In genomic region chr4:62726282-62726937, GRCm38 (mm10) we compare ENCODE assay signal across 26 mouse cellular contexts.
A peak's percentile ranks its signal among the peaks of the same experiment; 100 is the strongest.
DNase-seq lines count a peak whose midpoint lies in the region; ATAC-seq and TF ChIP-seq lines count a peak whose summit lies in the region.
"Had no signal": no experiment of that assay in that cellular context is flagged by ENCODE, and none has a peak within 500 bp of the region (broad histone marks: within the 10 kb centered on the region; RNA-seq: fewer than 3 reads in every experiment).

No protein-coding gene starts in this region.

- TF ChIP-seq CTCF in midbrain, postnatal 0 days (IDR thresholded peaks at IDR 0.05): no peak

- H3K9me3 ChIP-seq in forebrain, embryonic 15.5 days: no peaks in the 10 kb centered on the region
- no peaks in the 10 kb centered on the region for H3K9me3 ChIP-seq in forebrain, embryonic 11.5 days (ENCODE audit: control insufficient read depth, low read length)
- H3K9me3 ChIP-seq in midbrain, postnatal 0 days (ENCODE audit: low read length): no peaks in the 10 kb centered on the region
- H3K9me3 ChIP-seq in midbrain, embryonic 15.5 days: no peaks in the 10 kb centered on the region
- H3K9me3 ChIP-seq in embryonic facial prominence, embryonic 14.5 days (ENCODE audit: control insufficient read depth, low read length): peaks cover 10% of the 10 kb centered on the region; the same call in 1 of the 2 replicates
- no peaks in the 10 kb centered on the region for H3K9me3 ChIP-seq in neural tube, embryonic 14.5 days (ENCODE audit: control insufficient read depth, low read length)
- H3K9me3 ChIP-seq: heart, embryonic 15.5 days; limb, embryonic 15.5 days had no signal

- no peaks in the 10 kb centered on the region for H3K27me3 ChIP-seq in forebrain, embryonic 15.5 days
- no peaks in the 10 kb centered on the region for H3K27me3 ChIP-seq in forebrain, embryonic 11.5 days (ENCODE audit: control insufficient read depth, insufficient read depth, low read length)
- no peaks in the 10 kb centered on the region for H3K27me3 ChIP-seq in midbrain, postnatal 0 days (ENCODE audit: insufficient read depth, low read length)
- no peaks in the 10 kb centered on the region for H3K27me3 ChIP-seq in midbrain, embryonic 15.5 days (replicated peaks)
- no peaks in the 10 kb centered on the region for H3K27me3 ChIP-seq in embryonic facial prominence, embryonic 14.5 days (replicated peaks; ENCODE audit: control insufficient read depth, insufficient read depth, low read length)
- no peaks in the 10 kb centered on the region for H3K27me3 ChIP-seq in neural tube, embryonic 14.5 days (ENCODE audit: control insufficient read depth, insufficient read depth, low read length)
- H3K27me3 ChIP-seq: heart, embryonic 15.5 days; limb, embryonic 15.5 days; neural tube, embryonic 12.5 days had no signal

- 77% methylated on average over 5 of the region's 5 CpGs for WGBS in forebrain, embryonic 15.5 days
- 91% methylated on average over 5 of the region's 5 CpGs for WGBS in forebrain, embryonic 11.5 days
- 84% methylated on average over 5 of the region's 5 CpGs for WGBS in midbrain, postnatal 0 days
- WGBS in midbrain, embryonic 15.5 days: 84% methylated on average over 5 of the region's 5 CpGs
- 72% methylated on average over 5 of the region's 5 CpGs for WGBS in embryonic facial prominence, embryonic 14.5 days
- WGBS in neural tube, embryonic 14.5 days: 68% methylated on average over 5 of the region's 5 CpGs

- no peaks in the 10 kb centered on the region for H3K4me1 ChIP-seq in forebrain, embryonic 15.5 days
- H3K4me1 ChIP-seq in forebrain, embryonic 11.5 days (replicated peaks; ENCODE audit: control insufficient read depth, insufficient read depth, low read length): peaks cover 5% of the 10 kb centered on the region; the same call in 1 of the 2 replicates
- no peaks in the 10 kb centered on the region for H3K4me1 ChIP-seq in midbrain, postnatal 0 days (ENCODE audit: insufficient read depth, low read length)
- H3K4me1 ChIP-seq in midbrain, embryonic 15.5 days: no peaks in the 10 kb centered on the region
- peaks cover 19% of the 10 kb centered on the region for H3K4me1 ChIP-seq in embryonic facial prominence, embryonic 14.5 days (ENCODE audit: control insufficient read depth, insufficient read depth, low read length)
- no peaks in the 10 kb centered on the region for H3K4me1 ChIP-seq in neural tube, embryonic 14.5 days (ENCODE audit: control insufficient read depth, insufficient read depth, low read length)

- DNase-seq in forebrain, embryonic 11.5 days (ENCODE audit: low spot score): no peak
- DNase-seq in midbrain, postnatal 0 days (ENCODE audit: low spot score): peak; percentile 5
- DNase-seq in embryonic facial prominence, embryonic 14.5 days (ENCODE audit: low spot score): peak; percentile 49
- no peak for DNase-seq in left cerebral cortex, adult 18-20 months (ENCODE audit: low spot score in 2 of 2)
- DNase-seq in cerebellum, adult 9-11 months: no peak
- DNase-seq: adrenal gland, adult 2 months; cerebellum, adult 2 months; cerebellum, postnatal 36 days; embryo, embryonic 11 days; heart, postnatal 36 days; kidney, adult 2 months; layer of hippocampus, adult 9-11 months; left cerebral cortex, postnatal 4 days; lung, postnatal 10 days; thymus, adult 18-20 months; thymus, postnatal 36 days had no signal

- 0 out of 2 replicates have a peak, but pooled peaks have one; percentile 42 for ATAC-seq in forebrain, embryonic 15.5 days (replicated peaks)
- ATAC-seq in forebrain, embryonic 11.5 days (replicated peaks; ENCODE audit: low FRiP score): no peak
- no peak for ATAC-seq in midbrain, postnatal 0 days (ENCODE audit: low FRiP score)
- no peak for ATAC-seq in midbrain, embryonic 15.5 days (replicated peaks)
- ATAC-seq in embryonic facial prominence, embryonic 14.5 days (ENCODE audit: low read depth): peak; percentile 70
- ATAC-seq in neural tube, embryonic 14.5 days (ENCODE audit: low read depth): peak; percentile 31; the same call in 1 of the 2 replicates

- no peak overlapping the region for H3K4me2 ChIP-seq in forebrain, embryonic 15.5 days (replicated peaks)
- no peak overlapping the region for H3K4me2 ChIP-seq in forebrain, embryonic 11.5 days (ENCODE audit: low read depth, low read length, severe bottlenecking)
- H3K4me2 ChIP-seq in midbrain, postnatal 0 days (ENCODE audit: low read depth, low read length, poor library complexity, severe bottlenecking): no peak overlapping the region
- no peak overlapping the region for H3K4me2 ChIP-seq in midbrain, embryonic 15.5 days
- H3K4me2 ChIP-seq in embryonic facial prominence, embryonic 14.5 days (ENCODE audit: low read depth, low read length): no peak overlapping the region
- H3K4me2 ChIP-seq in neural tube, embryonic 14.5 days (ENCODE audit: low read depth, low read length): no peak overlapping the region
- H3K4me2 ChIP-seq: heart, embryonic 15.5 days; limb, embryonic 15.5 days; midbrain, embryonic 11.5 days; neural tube, embryonic 12.5 days had no signal

- no peak overlapping the region for H3K4me3 ChIP-seq in forebrain, embryonic 15.5 days
- H3K4me3 ChIP-seq in forebrain, embryonic 11.5 days (ENCODE audit: low read depth, low read length): no peak overlapping the region
- H3K4me3 ChIP-seq in midbrain, postnatal 0 days (ENCODE audit: low read depth, low read length): no peak overlapping the region
- no peak overlapping the region for H3K4me3 ChIP-seq in midbrain, embryonic 15.5 days
- no peak overlapping the region for H3K4me3 ChIP-seq in embryonic facial prominence, embryonic 14.5 days (ENCODE audit: low read depth, low read length)
- H3K4me3 ChIP-seq in neural tube, embryonic 14.5 days (ENCODE audit: low read depth, low read length): no peak overlapping the region
- H3K4me3 ChIP-seq: heart, embryonic 15.5 days; left cerebral cortex, adult 2 months; limb, embryonic 15.5 days; neural tube, embryonic 12.5 days had no signal

- H3K36me3 ChIP-seq in forebrain, embryonic 15.5 days: no peaks in the 10 kb centered on the region
- no peaks in the 10 kb centered on the region for H3K36me3 ChIP-seq in forebrain, embryonic 11.5 days (ENCODE audit: control insufficient read depth, insufficient read depth, low read length)
- H3K36me3 ChIP-seq in midbrain, postnatal 0 days (ENCODE audit: insufficient read depth, low read length): no peaks in the 10 kb centered on the region
- H3K36me3 ChIP-seq in midbrain, embryonic 15.5 days (replicated peaks): no peaks in the 10 kb centered on the region
- no peaks in the 10 kb centered on the region for H3K36me3 ChIP-seq in embryonic facial prominence, embryonic 14.5 days (ENCODE audit: control insufficient read depth, insufficient read depth, low read length)
- H3K36me3 ChIP-seq in neural tube, embryonic 14.5 days (ENCODE audit: control insufficient read depth, insufficient read depth, low read length): no peaks in the 10 kb centered on the region
- H3K36me3 ChIP-seq: G1E; heart, embryonic 15.5 days; limb, embryonic 15.5 days; neural tube, embryonic 12.5 days had no signal

- no peak overlapping the region for H3K9ac ChIP-seq in forebrain, embryonic 15.5 days (replicated peaks)
- H3K9ac ChIP-seq in forebrain, embryonic 11.5 days (ENCODE audit: low read length): no peak overlapping the region
- no peak overlapping the region for H3K9ac ChIP-seq in midbrain, postnatal 0 days (replicated peaks; ENCODE audit: low read length, poor library complexity, severe bottlenecking)
- no peak overlapping the region for H3K9ac ChIP-seq in midbrain, embryonic 15.5 days
- H3K9ac ChIP-seq in embryonic facial prominence, embryonic 14.5 days (ENCODE audit: low read depth, low read length): no peak overlapping the region
- H3K9ac ChIP-seq in neural tube, embryonic 14.5 days (replicated peaks; ENCODE audit: low read depth, low read length): no peak overlapping the region
- H3K9ac ChIP-seq: heart, embryonic 15.5 days; limb, embryonic 15.5 days; neural tube, embryonic 12.5 days had no signal

- 0 out of 2 replicates have a peak overlapping the region, but pooled peaks have one; percentile 2 for H3K27ac ChIP-seq in forebrain, embryonic 15.5 days (replicated peaks)
- H3K27ac ChIP-seq in forebrain, embryonic 11.5 days (ENCODE audit: low read depth, low read length): no peak overlapping the region
- no peak overlapping the region for H3K27ac ChIP-seq in midbrain, postnatal 0 days (ENCODE audit: low read depth, low read length)
- no peak overlapping the region for H3K27ac ChIP-seq in midbrain, embryonic 15.5 days
- peak overlapping the region; percentile 67 for H3K27ac ChIP-seq in embryonic facial prominence, embryonic 14.5 days (replicated peaks; ENCODE audit: low read depth, low read length)
- H3K27ac ChIP-seq in neural tube, embryonic 14.5 days (ENCODE audit: low read depth, low read length): no peak overlapping the region
- H3K27ac ChIP-seq: heart, embryonic 15.5 days; kidney, postnatal 0 days; neural tube, embryonic 12.5 days had no signal

Comparison
In these comparisons a context has a peak if more than half of its experiments do, and no peak if none do; other contexts are left out.
1. ATAC-seq: peak in forebrain, embryonic 15.5 days (single experiment), embryonic facial prominence, embryonic 14.5 days (single experiment) and neural tube, embryonic 14.5 days (single experiment); none in forebrain, embryonic 11.5 days (single experiment), midbrain, postnatal 0 days (single experiment) and midbrain, embryonic 15.5 days (single experiment).
2. H3K27ac ChIP-seq: peak in forebrain, embryonic 15.5 days (single experiment) and embryonic facial prominence, embryonic 14.5 days (single experiment); none in forebrain, embryonic 11.5 days (single experiment), midbrain, postnatal 0 days (single experiment), midbrain, embryonic 15.5 days (single experiment) and neural tube, embryonic 14.5 days (single experiment).
3. DNase-seq: peak in midbrain, postnatal 0 days (single experiment) and embryonic facial prominence, embryonic 14.5 days (single experiment); none in forebrain, embryonic 11.5 days (single experiment), left cerebral cortex, adult 18-20 months (0 of 2) and cerebellum, adult 9-11 months (single experiment).